Mouse (Mus musculus) C2C12 (cell line): ENCODE measurements around the gene Ppa2.

ENCODE experiments used
- CTCF ChIP-seq: IDR thresholded peaks from one replicate; pipeline ENCODE4 v1.5.1; 2011; ENCODE audit not compliant: control insufficient read depth, insufficient read depth, insufficient read length
- MAX ChIP-seq: IDR thresholded peaks from one replicate; pipeline ENCODE4 v1.6.1; 2011; ENCODE audit warnings: mild to moderate bottlenecking, control low read depth
- MYOD1 ChIP-seq: IDR thresholded peaks from one replicate; pipeline ENCODE4 v1.6.1; 2011; ENCODE audit warnings: low read depth; ENCODE audit not compliant: control insufficient read depth, insufficient read length
- MYOG ChIP-seq: IDR thresholded peaks from one replicate; pipeline ENCODE4 v1.6.1; 2011; ENCODE audit not compliant: control insufficient read depth, insufficient read length; ENCODE audit errors: extremely low read depth
- USF1 ChIP-seq: IDR thresholded peaks from one replicate; pipeline ENCODE4 v1.6.1; 2011; ENCODE audit warnings: low read depth, mild to moderate bottlenecking, control low read depth, moderate library complexity

- TF ChIP-seq MYOD1 (no peak), CTCF (no peak), MYOG (no peak), MAX (no peak), USF1 (no peak)
Observed at GRCm38 (mm10) chr3:133284587-133284986, 25.3 kb upstream of the Ppa2 start.
